Comparison of ENCODE assay signal across 9 mouse cellular contexts in the genomic region with DNA sequence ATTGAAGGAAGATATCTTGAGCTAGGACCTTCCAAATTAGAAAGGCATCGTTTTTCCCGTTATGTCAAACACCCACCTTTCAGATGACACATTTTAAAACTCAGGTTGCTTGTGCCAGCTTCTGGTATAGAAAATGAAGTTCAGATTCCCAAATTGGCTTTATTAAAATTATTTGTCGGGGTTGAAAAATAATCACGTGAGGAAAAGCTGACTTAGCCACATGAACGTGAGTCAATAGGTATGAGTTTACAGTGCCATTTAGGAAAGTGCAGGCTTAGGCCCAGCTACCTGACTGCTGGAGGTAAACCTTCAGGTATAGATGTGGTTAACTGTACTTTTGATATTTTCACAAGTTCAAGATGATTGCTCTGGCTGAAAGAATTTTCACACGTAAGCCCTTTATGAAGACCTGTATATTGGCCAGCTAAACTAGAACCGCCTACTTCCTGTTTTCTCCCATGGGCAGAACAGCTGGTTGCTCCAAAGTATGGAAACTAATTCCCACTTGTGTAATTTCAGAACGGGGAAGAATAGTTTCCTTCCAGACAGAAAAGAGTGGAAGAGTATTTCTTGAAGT. TPM values are rescaled to one million over a fixed set of nuclear protein-coding genes. Genes with fewer than 3 reads are reported as not detected.
DNase-seq lines count a peak whose midpoint lies in the region; ATAC-seq and TF ChIP-seq lines count a peak whose summit lies in the region.
"Had no signal": no experiment of that assay in that cellular context is flagged by ENCODE, and none has a peak within 500 bp of the region (broad histone marks: within the 10 kb centered on the region; RNA-seq: fewer than 3 reads in every experiment).

No protein-coding gene starts in this region.

- H3K9ac ChIP-seq in lung, embryonic 16.5 days (ENCODE audit: low read length) = peak overlapping the region; percentile 90
- peak overlapping the region; percentile 87 for H3K9ac ChIP-seq in embryonic facial prominence, embryonic 14.5 days (ENCODE audit: low read depth, low read length)
- peak overlapping the region; percentile 86 for H3K9ac ChIP-seq in intestine, embryonic 14.5 days (ENCODE audit: low read length)
- H3K9ac ChIP-seq in midbrain, postnatal 0 days (replicated peaks; ENCODE audit: low read length, poor library complexity, severe bottlenecking) = peak overlapping the region; percentile 61

- no peak for ATAC-seq in lung, embryonic 16.5 days (ENCODE audit: low read depth)
- no peak for ATAC-seq in embryonic facial prominence, embryonic 14.5 days (ENCODE audit: low read depth)
- ATAC-seq in intestine, embryonic 14.5 days (replicated peaks; ENCODE audit: low FRiP score, low TSS enrichment, low read depth) = no peak
- no peak for ATAC-seq in midbrain, postnatal 0 days (ENCODE audit: low FRiP score)

- H3K36me3 ChIP-seq in lung, embryonic 16.5 days (ENCODE audit: control insufficient read depth, insufficient read depth, low read length) = peaks cover 13% of the 10 kb centered on the region
- H3K36me3 ChIP-seq in embryonic facial prominence, embryonic 14.5 days (ENCODE audit: control insufficient read depth, insufficient read depth, low read length) = peaks cover 32% of the 10 kb centered on the region; the same call in 1 of the 2 replicates
- H3K36me3 ChIP-seq in intestine, embryonic 14.5 days (ENCODE audit: control insufficient read depth, insufficient read depth, low read length) = peaks cover 31% of the 10 kb centered on the region
- H3K36me3 ChIP-seq in midbrain, postnatal 0 days (ENCODE audit: insufficient read depth, low read length) = peaks cover 2% of the 10 kb centered on the region; the same call in 1 of the 2 replicates

- peak overlapping the region; percentile 87 for H3K4me3 ChIP-seq in lung, embryonic 16.5 days (ENCODE audit: low read length)
- peak overlapping the region; percentile 78 for H3K4me3 ChIP-seq in embryonic facial prominence, embryonic 14.5 days (ENCODE audit: low read depth, low read length)
- peak overlapping the region; percentile 96 for H3K4me3 ChIP-seq in intestine, embryonic 14.5 days (ENCODE audit: low read depth, low read length)
- H3K4me3 ChIP-seq in midbrain, postnatal 0 days (ENCODE audit: low read depth, low read length) = peak overlapping the region; percentile 53

- no peak for DNase-seq in lung, postnatal 14 days
- DNase-seq in embryonic facial prominence, embryonic 14.5 days (ENCODE audit: low spot score) = peak; percentile 43
- DNase-seq in intestine, embryonic 14.5 days (ENCODE audit: low spot score) = no peak
- peak; percentile 19 for DNase-seq in midbrain, postnatal 0 days (ENCODE audit: low spot score)
- DNase-seq in testis, postnatal 14 days (ENCODE audit: low spot score) = no peak
- DNase-seq in layer of hippocampus, postnatal 25 days (ENCODE audit: extremely low spot score in 1 of 2, low spot score in 1 of 2) = no peak
- no peak for DNase-seq in thymus, postnatal 0 days (ENCODE audit: low spot score)

- WGBS in lung, embryonic 16.5 days = 9% methylated on average over 8 of the region's 8 CpGs
- 14% methylated on average over 8 of the region's 8 CpGs for WGBS in embryonic facial prominence, embryonic 14.5 days
- 17% methylated on average over 8 of the region's 8 CpGs for WGBS in intestine, embryonic 14.5 days
- WGBS in midbrain, postnatal 0 days = 22% methylated on average over 8 of the region's 8 CpGs

- H3K4me2 ChIP-seq in lung, embryonic 16.5 days (ENCODE audit: low read depth, low read length) = peak overlapping the region; percentile 87
- H3K4me2 ChIP-seq in embryonic facial prominence, embryonic 14.5 days (ENCODE audit: low read depth, low read length) = peak overlapping the region; percentile 74
- H3K4me2 ChIP-seq in intestine, embryonic 14.5 days (ENCODE audit: low read length) = peak overlapping the region; percentile 92
- peak overlapping the region; percentile 68 for H3K4me2 ChIP-seq in midbrain, postnatal 0 days (ENCODE audit: low read depth, low read length, poor library complexity, severe bottlenecking)

- no peak for TF ChIP-seq CTCF in midbrain, postnatal 0 days (IDR thresholded peaks at IDR 0.05)

- H3K27ac ChIP-seq in lung, embryonic 16.5 days (ENCODE audit: low read length) = peak overlapping the region; percentile 92
- peak overlapping the region; percentile 88 for H3K27ac ChIP-seq in embryonic facial prominence, embryonic 14.5 days (replicated peaks; ENCODE audit: low read depth, low read length)
- H3K27ac ChIP-seq in intestine, embryonic 14.5 days (ENCODE audit: low read depth) = peak overlapping the region; percentile 88
- H3K27ac ChIP-seq in midbrain, postnatal 0 days (ENCODE audit: low read depth, low read length) = peak overlapping the region; percentile 82

- H3K27me3 ChIP-seq in lung, embryonic 16.5 days (ENCODE audit: control insufficient read depth, insufficient read depth, low read depth, low read length) = no peaks in the 10 kb centered on the region
- H3K27me3 ChIP-seq in embryonic facial prominence, embryonic 14.5 days (replicated peaks; ENCODE audit: control insufficient read depth, insufficient read depth, low read length) = no peaks in the 10 kb centered on the region
- no peaks in the 10 kb centered on the region for H3K27me3 ChIP-seq in intestine, embryonic 14.5 days (replicated peaks; ENCODE audit: control insufficient read depth, insufficient read depth, low read length)
- H3K27me3 ChIP-seq in midbrain, postnatal 0 days (ENCODE audit: insufficient read depth, low read length) = no peaks in the 10 kb centered on the region

- H3K4me1 ChIP-seq in lung, embryonic 16.5 days (replicated peaks; ENCODE audit: control insufficient read depth, insufficient read depth, low read length) = peaks cover 16% of the 10 kb centered on the region
- H3K4me1 ChIP-seq in embryonic facial prominence, embryonic 14.5 days (ENCODE audit: control insufficient read depth, insufficient read depth, low read length) = peaks cover 9% of the 10 kb centered on the region; the same call in 1 of the 2 replicates
- H3K4me1 ChIP-seq in intestine, embryonic 14.5 days (replicated peaks; ENCODE audit: control insufficient read depth, insufficient read depth, low read length) = peaks cover 23% of the 10 kb centered on the region
- peaks cover 11% of the 10 kb centered on the region; the same call in 1 of the 2 replicates for H3K4me1 ChIP-seq in midbrain, postnatal 0 days (ENCODE audit: insufficient read depth, low read length)

- H3K9me3 ChIP-seq in lung, embryonic 16.5 days (ENCODE audit: control insufficient read depth, low read length) = no peaks in the 10 kb centered on the region
- no peaks in the 10 kb centered on the region for H3K9me3 ChIP-seq in embryonic facial prominence, embryonic 14.5 days (ENCODE audit: control insufficient read depth, low read length)
- H3K9me3 ChIP-seq in intestine, embryonic 14.5 days (ENCODE audit: control insufficient read depth, low read length) = no peaks in the 10 kb centered on the region
- no peaks in the 10 kb centered on the region for H3K9me3 ChIP-seq in midbrain, postnatal 0 days (ENCODE audit: low read length)

RNA-seq across cellular contexts. Expression of gene Nbr1, which starts 1.5 kb away (rescaled TPM):
- polyA plus RNA-seq in lung, embryonic 16.5 days (2015; fragmentation: Nextera tagmentation; extraction: Ambion mirVana) = 77.7 and 87.5 TPM in 2 replicates
- 63.6 and 70.6 TPM in 2 replicates for polyA plus RNA-seq in embryonic facial prominence, embryonic 14.5 days (2014; fragmentation: Nextera tagmentation; extraction: Ambion mirVana)
- 50.9 and 60.9 TPM in 2 replicates for polyA plus RNA-seq in intestine, embryonic 14.5 days (2014; fragmentation: Nextera tagmentation; extraction: Ambion mirVana)
- 121 and 128 TPM in 2 replicates for total RNA-seq in midbrain, postnatal 0 days (2014; rRNA removed)
- 56.3 and 59.7 TPM in 2 replicates for polyA plus RNA-seq in midbrain, postnatal 0 days (2015; fragmentation: Nextera tagmentation; extraction: Ambion mirVana)
- 100 to 1,000 TPM; 128 to 142 TPM for total RNA-seq in layer of hippocampus, postnatal 25 days (2021)
- polyA plus RNA-seq in thymus, postnatal 0 days (2015; fragmentation: Nextera tagmentation; extraction: Ambion mirVana) = 39.8 and 40.2 TPM in 2 replicates

RNA-seq across cellular contexts. Expression of gene Brca1, which starts 1.7 kb away (rescaled TPM):
- polyA plus RNA-seq in lung, embryonic 16.5 days (2015; fragmentation: Nextera tagmentation; extraction: Ambion mirVana) = 13.2 and 14.1 TPM in 2 replicates
- 10.4 and 11.3 TPM in 2 replicates for polyA plus RNA-seq in embryonic facial prominence, embryonic 14.5 days (2014; fragmentation: Nextera tagmentation; extraction: Ambion mirVana)
- polyA plus RNA-seq in intestine, embryonic 14.5 days (2014; fragmentation: Nextera tagmentation; extraction: Ambion mirVana) = 13.3 and 17.1 TPM in 2 replicates
- total RNA-seq in midbrain, postnatal 0 days (2014; rRNA removed) = 2.8 and 5.1 TPM in 2 replicates
- polyA plus RNA-seq in midbrain, postnatal 0 days (2015; fragmentation: Nextera tagmentation; extraction: Ambion mirVana) = 0.84 and 0.90 TPM in 2 replicates
- 1 to 10 TPM in 1 of 2 experiments, under 1 TPM in 1; 0.94 to 1.1 TPM for total RNA-seq in layer of hippocampus, postnatal 25 days (2021)
- polyA plus RNA-seq in thymus, postnatal 0 days (2015; fragmentation: Nextera tagmentation; extraction: Ambion mirVana) = 9.1 and 9.8 TPM in 2 replicates

RNA-seq across cellular contexts. Expression of gene Tmem106a, which starts 28.6 kb away (rescaled TPM):
- polyA plus RNA-seq in lung, embryonic 16.5 days (2015; fragmentation: Nextera tagmentation; extraction: Ambion mirVana) = 4.7 and 7.1 TPM in 2 replicates
- polyA plus RNA-seq in embryonic facial prominence, embryonic 14.5 days (2014; fragmentation: Nextera tagmentation; extraction: Ambion mirVana) = 5.9 and 6.5 TPM in 2 replicates
- 7.6 and 8.9 TPM in 2 replicates for polyA plus RNA-seq in intestine, embryonic 14.5 days (2014; fragmentation: Nextera tagmentation; extraction: Ambion mirVana)
- total RNA-seq in midbrain, postnatal 0 days (2014; rRNA removed) = 1.5 and 3.0 TPM in 2 replicates
- 3.5 and 3.6 TPM in 2 replicates for polyA plus RNA-seq in midbrain, postnatal 0 days (2015; fragmentation: Nextera tagmentation; extraction: Ambion mirVana)
- total RNA-seq in layer of hippocampus, postnatal 25 days (2021) = 1 to 10 TPM in 1 of 2 experiments, under 1 TPM in 1; 0.63 to 1.1 TPM
- 7.9 and 9.2 TPM in 2 replicates for polyA plus RNA-seq in thymus, postnatal 0 days (2015; fragmentation: Nextera tagmentation; extraction: Ambion mirVana)

RNA-seq across cellular contexts. Expression of gene Gm11634, which starts 45.6 kb away (rescaled TPM):
- not detected in 2 replicates for polyA plus RNA-seq in lung, embryonic 16.5 days (2015; fragmentation: Nextera tagmentation; extraction: Ambion mirVana)
- polyA plus RNA-seq in embryonic facial prominence, embryonic 14.5 days (2014; fragmentation: Nextera tagmentation; extraction: Ambion mirVana) = not detected in 2 replicates
- polyA plus RNA-seq in intestine, embryonic 14.5 days (2014; fragmentation: Nextera tagmentation; extraction: Ambion mirVana) = not detected in 2 replicates
- total RNA-seq in midbrain, postnatal 0 days (2014; rRNA removed) = not detected in 2 replicates
- polyA plus RNA-seq in midbrain, postnatal 0 days (2015; fragmentation: Nextera tagmentation; extraction: Ambion mirVana) = not detected in 2 replicates
- not detected for total RNA-seq in layer of hippocampus, postnatal 25 days (2021)
- polyA plus RNA-seq in thymus, postnatal 0 days (2015; fragmentation: Nextera tagmentation; extraction: Ambion mirVana) = not detected in 2 replicates
- total RNA-seq: heart, adult 18-20 months had no signal

Comparison
In these comparisons a context has a peak if more than half of its experiments do, and no peak if none do; other contexts are left out.
1. DNase-seq: peak in embryonic facial prominence, embryonic 14.5 days (single experiment) and midbrain, postnatal 0 days (single experiment); none in lung, postnatal 14 days (single experiment), intestine, embryonic 14.5 days (single experiment), testis, postnatal 14 days (single experiment), layer of hippocampus, postnatal 25 days (0 of 2) and thymus, postnatal 0 days (single experiment).
2. Peak in every context shown above with its lines, with median percentiles within 50 percentile points of each other: H3K27ac ChIP-seq, H3K4me2 ChIP-seq, H3K4me3 ChIP-seq and H3K9ac ChIP-seq.